Mouse (Mus musculus) kidney, adult 10 weeks (tissue): Measurements from ENCODE around the gene Sdf4. TPM values are rescaled to one million over a fixed set of nuclear protein-coding genes. Genes with fewer than 3 reads are reported as not detected.

Experiments
- polyA plus RNA-seq: library from polyadenylated mRNA; stranded (reverse); fragments of 350-450 nt; fragmentation: Illumina TruSeq; extraction: RNeasy Lipid Tissue Mini Kit (QIAGEN cat#74804); gene quantifications from one replicate; pipeline ENCODE4 v1.2.3, GENCODE M21; 2014; ENCODE audit warnings: low read depth, low replicate concordance

The Sdf4 gene
- polyA plus RNA-seq = 121 TPM

GRCm38 (mm10) chr4:155992241-155992905 is at the start of gene Sdf4, which contains the start of gene B3galt6:
Gene Sdf4, plus strand, starts transcription at chr4:155992872.
Gene B3galt6, minus strand, starts transcription at chr4:155992649.

GRCm38 (mm10) chr4:155943534-155944249 is 49.0 kb upstream of the Sdf4 start, which contains the start of gene Ube2j2:
Gene Ube2j2, plus strand, starts transcription at chr4:155943831.

GRCm38 (mm10) chr4:155962167-155962971 is 30.3 kb upstream of the Sdf4 start, which contains the start of gene C1qtnf12:
Gene C1qtnf12, plus strand, starts transcription at chr4:155962318.

GRCm38 (mm10) chr4:156013637-156014036 is 21.0 kb downstream of the Sdf4 start, which contains the start of gene Tnfrsf4:
Gene Tnfrsf4, plus strand, starts transcription at chr4:156013843.

GRCm38 (mm10) chr4:156026013-156026412 is 33.3 kb downstream of the Sdf4 start, which contains the start of gene Tnfrsf18:
Gene Tnfrsf18, plus strand, starts transcription at chr4:156026164.

GRCm38 (mm10) chr4:156059261-156059660 is 66.6 kb downstream of the Sdf4 start, which contains the start of gene Ttll10:
Gene Ttll10, minus strand, starts transcription at chr4:156059414.

Other genes with a start within 250 kb of the Sdf4 start
- 5.9 TPM for gene Atad3a, start 231.8 kb upstream of the Sdf4 start, polyA plus RNA-seq
- gene Vwa1, start 218.2 kb upstream of the Sdf4 start, polyA plus RNA-seq = 3.3 TPM
- 2.2 TPM for gene Tmem88b, start 207.0 kb upstream of the Sdf4 start, polyA plus RNA-seq
- gene Ankrd65, start 202.4 kb upstream of the Sdf4 start, polyA plus RNA-seq = not detected
- gene Mrpl20, start 190.0 kb upstream of the Sdf4 start, polyA plus RNA-seq = 87.6 TPM
- gene Ccnl2, start 180.4 kb upstream of the Sdf4 start, polyA plus RNA-seq = 37.9 TPM
- gene Aurkaip1, start 161.6 kb upstream of the Sdf4 start, polyA plus RNA-seq = 6.3 TPM
- 43.1 TPM for gene Mxra8, start 153.2 kb upstream of the Sdf4 start, polyA plus RNA-seq
- 3.0 TPM for gene Dvl1, start 145.5 kb upstream of the Sdf4 start, polyA plus RNA-seq
- gene Tas1r3, start 129.5 kb upstream of the Sdf4 start, polyA plus RNA-seq = not detected
- 6.4 TPM for gene Cptp, start 123.4 kb upstream of the Sdf4 start, polyA plus RNA-seq
- gene Ints11, start 123.3 kb upstream of the Sdf4 start, polyA plus RNA-seq = 1.9 TPM
- gene Pusl1, start 101.1 kb upstream of the Sdf4 start, polyA plus RNA-seq = 1.4 TPM
- 0.97 TPM for gene Acap3, start 101.0 kb upstream of the Sdf4 start, polyA plus RNA-seq
- 50.5 TPM for gene Ube2j2, start 49.0 kb upstream of the Sdf4 start, polyA plus RNA-seq
- gene C1qtnf12, start 30.6 kb upstream of the Sdf4 start, polyA plus RNA-seq = 28.0 TPM
- 5.6 TPM for gene B3galt6, start 223 bp upstream of the Sdf4 start, polyA plus RNA-seq
- gene Tnfrsf4, start 21.0 kb downstream of the Sdf4 start, polyA plus RNA-seq = not detected
- not detected for gene Tnfrsf18, start 33.3 kb downstream of the Sdf4 start, polyA plus RNA-seq
- gene Ttll10, start 66.5 kb downstream of the Sdf4 start, polyA plus RNA-seq = 0.61 TPM
- gene 9430015G10Rik, start 117.1 kb downstream of the Sdf4 start, polyA plus RNA-seq = 1.5 TPM
- gene Rnf223, start 137.6 kb downstream of the Sdf4 start, polyA plus RNA-seq = not detected
- gene Agrn, start 204.6 kb downstream of the Sdf4 start, polyA plus RNA-seq = 20.3 TPM
- gene Isg15, start 207.9 kb downstream of the Sdf4 start, polyA plus RNA-seq = not detected
- 0.77 TPM for gene AW011738, start 210.4 kb downstream of the Sdf4 start, polyA plus RNA-seq
- 2.7 TPM for gene Perm1, start 223.0 kb downstream of the Sdf4 start, polyA plus RNA-seq
- gene Plekhn1, start 242.0 kb downstream of the Sdf4 start, polyA plus RNA-seq = 2.0 TPM
- gene Noc2l, start 243.1 kb downstream of the Sdf4 start, polyA plus RNA-seq = 4.9 TPM